Mouse (Mus musculus) hematopoietic stem cell, adult 5-6 weeks (primary cell): ENCODE measurements around the gene Pex16. TPM values are rescaled to one million over a fixed set of nuclear protein-coding genes. Genes with fewer than 3 reads are reported as not detected.
"Not testable (repeated sequence)": the region's sequence is repeated elsewhere in the genome, so short reads cannot be mapped to it uniquely, and the experiment has no call there.

Experiments
- ATAC-seq, 2 experiments: fragments of 125-278 bp in 1 of 2; replicated peaks in 1 of 2; 2 replicates each; pipeline ENCODE4 v1.8.0; 2016 to 2017; ENCODE audit warnings: inconsistent platforms in 2 of 2, mild to moderate bottlenecking in 2 of 2, moderate number of reproducible peaks in 2 of 2, low read depth in 1 of 2, moderate TSS enrichment in 1 of 2; ENCODE audit not compliant: low FRiP score in 2 of 2, poor library complexity in 2 of 2, severe bottlenecking in 2 of 2, insufficient read depth in 1 of 2, low TSS enrichment in 1 of 2
- total RNA-seq: library from RNA; stranded (forward); fragments of 172-1452, 232-1000 nt; gene quantifications from 2 replicates; pipeline ENCODE4 v1.2.3, GENCODE M21; 2017

Pex16 gene
- total RNA-seq, 1 experiment from 2014 or later = 16.1 TPM

GRCm38 (mm10) chr2:92399877-92400276 is 25.4 kb downstream of the Pex16 start:
- not testable (repeated sequence) for ATAC-seq

- no peak for ATAC-seq
These were observed 26.2 kb downstream of the Pex16 start for GRCm38 (mm10) chr2:92400682-92401081.

- ATAC-seq = no peak
These were observed 26.6 kb downstream of the Pex16 start, which contains the start of gene Mapk8ip1 for GRCm38 (mm10) chr2:92401091-92401561. TSS of gene Mapk8ip1 (minus strand) at chr2:92401263.

GRCm38 (mm10) chr2:92402591-92403326 is 28.3 kb downstream of the Pex16 start:
- no peak for ATAC-seq

GRCm38 (mm10) chr2:92403776-92404319 is 29.4 kb downstream of the Pex16 start:
- ATAC-seq = no peak

GRCm38 (mm10) chr2:92404737-92405136 is 30.3 kb downstream of the Pex16 start:
- no peak for ATAC-seq

GRCm38 (mm10) chr2:92405687-92406086 is 31.2 kb downstream of the Pex16 start:
- ATAC-seq = no peak

GRCm38 (mm10) chr2:92408309-92409045 is 34.0 kb downstream of the Pex16 start:
- no peak for ATAC-seq

GRCm38 (mm10) chr2:92411705-92412104 is 37.2 kb downstream of the Pex16 start:
- ATAC-seq = no peak

GRCm38 (mm10) chr2:92421723-92422387 is 47.4 kb downstream of the Pex16 start:
- ATAC-seq = no peak

GRCm38 (mm10) chr2:92422388-92423135 is 48.1 kb downstream of the Pex16 start:
- peak; percentile 86 to 88 for ATAC-seq

GRCm38 (mm10) chr2:92423156-92423555 is 48.7 kb downstream of the Pex16 start:
- ATAC-seq = no peak

GRCm38 (mm10) chr2:92423702-92424461 is 49.4 kb downstream of the Pex16 start:
- peak; percentile 75 to 78 for ATAC-seq

GRCm38 (mm10) chr2:92424462-92425308 is 50.2 kb downstream of the Pex16 start:
- ATAC-seq = no peak

GRCm38 (mm10) chr2:92425366-92425765 is 50.9 kb downstream of the Pex16 start:
- no peak for ATAC-seq

- ATAC-seq = no peak
These were observed 52.0 kb downstream of the Pex16 start for GRCm38 (mm10) chr2:92426426-92426825.
